Mouse (Mus musculus) heart, adult 2 months (tissue): ENCODE measurements at regions not wholly inside any gene's neighbourhood (a gene's known extent, or its start where the extent isn't known, plus 50 kb on each side); places are given as distances from the start of the nearest gene placed in this dataset.

Source experiments
- CTCF ChIP-seq: fragments of 200-600 bp; IDR thresholded peaks from 2 replicates; pipeline ENCODE4 v1.8.1; 2022; ENCODE audit warnings: antibody characterized with exemption, mild to moderate bottlenecking, moderate library complexity
- EP300 ChIP-seq: fragments of 200-500 bp; IDR thresholded peaks from 2 replicates; pipeline ENCODE4 v1.6.1; 2011; ENCODE audit warnings: low read depth, low read length, control low read depth; ENCODE audit not compliant: insufficient read depth

DNA sequence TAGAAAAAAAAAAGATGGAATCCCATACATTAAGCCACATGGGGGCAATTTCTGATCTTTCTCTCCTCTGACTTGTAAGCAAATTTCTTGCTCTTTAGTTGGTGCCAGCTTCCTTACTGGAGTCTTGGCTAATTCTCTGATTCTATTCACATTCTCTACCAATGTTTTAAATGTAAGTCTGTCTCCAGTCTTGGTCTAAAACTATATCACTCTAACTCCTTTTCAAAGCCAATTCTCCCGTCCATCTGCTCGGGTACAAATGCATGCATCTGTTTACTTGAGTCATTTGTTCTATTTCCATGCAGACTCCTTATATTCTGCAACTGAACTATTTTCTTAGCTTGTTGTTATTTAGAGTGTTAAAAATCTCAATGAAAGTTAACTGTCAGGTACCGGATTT is 440.0 kb downstream of the Tfec start:
- TF ChIP-seq CTCF (no peak), EP300 (no peak)
